Mouse (Mus musculus): Measurements from ENCODE around the gene Grm4.

The Grm4 gene

GRCm38 (mm10) chr17:27445364-27446075 is 75.7 kb downstream of the Grm4 start:
- no peak for DNase-seq (ENCODE audit: low read depth, low spot score)

- no peak for DNase-seq (ENCODE audit: low read depth, low spot score)
Measured at GRCm38 (mm10) chr17:27442538-27443113, 78.6 kb downstream of the Grm4 start.

GRCm38 (mm10) chr17:27441778-27442177 is 79.4 kb downstream of the Grm4 start:
- DNase-seq (ENCODE audit: low read depth, low spot score) = no peak

GRCm38 (mm10) chr17:27435799-27436198 is 85.4 kb downstream of the Grm4 start:
- DNase-seq (ENCODE audit: low read depth, low spot score) = no peak

- no peak for DNase-seq (ENCODE audit: low read depth, low spot score)
Measured at GRCm38 (mm10) chr17:27435225-27435624, 86.0 kb downstream of the Grm4 start.

- DNase-seq (ENCODE audit: low read depth, low spot score) = no peak
Measured at GRCm38 (mm10) chr17:27434066-27434465, 87.1 kb downstream of the Grm4 start.

DNA sequence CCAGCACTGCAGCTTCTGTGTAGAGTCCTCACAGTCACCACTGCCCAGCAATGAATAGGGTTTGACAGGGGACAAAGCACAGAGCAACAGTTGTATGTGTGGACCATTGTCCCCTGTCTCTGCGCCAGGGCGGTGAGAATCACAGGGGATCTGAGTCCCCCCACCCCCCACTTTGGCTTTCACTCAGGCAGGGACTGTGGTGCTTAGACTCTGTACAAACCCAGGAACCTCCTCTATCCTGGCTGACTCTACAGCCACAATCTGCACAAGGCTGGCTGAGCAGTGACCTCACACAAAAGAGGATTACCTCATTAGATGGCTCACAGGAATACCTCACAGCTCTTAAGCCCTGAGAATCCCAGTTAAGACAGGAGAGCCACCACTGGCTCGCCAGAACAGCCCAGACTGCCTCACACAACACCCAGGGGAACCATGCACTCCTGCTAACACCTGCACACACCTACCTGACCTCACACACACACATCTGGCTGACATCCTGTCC is 88.0 kb downstream of the Grm4 start:
- no peak for DNase-seq (ENCODE audit: low read depth, low spot score)

GRCm38 (mm10) chr17:27432145-27432650 is 89.0 kb downstream of the Grm4 start:
- no peak for DNase-seq (ENCODE audit: low read depth, low spot score)

DNA sequence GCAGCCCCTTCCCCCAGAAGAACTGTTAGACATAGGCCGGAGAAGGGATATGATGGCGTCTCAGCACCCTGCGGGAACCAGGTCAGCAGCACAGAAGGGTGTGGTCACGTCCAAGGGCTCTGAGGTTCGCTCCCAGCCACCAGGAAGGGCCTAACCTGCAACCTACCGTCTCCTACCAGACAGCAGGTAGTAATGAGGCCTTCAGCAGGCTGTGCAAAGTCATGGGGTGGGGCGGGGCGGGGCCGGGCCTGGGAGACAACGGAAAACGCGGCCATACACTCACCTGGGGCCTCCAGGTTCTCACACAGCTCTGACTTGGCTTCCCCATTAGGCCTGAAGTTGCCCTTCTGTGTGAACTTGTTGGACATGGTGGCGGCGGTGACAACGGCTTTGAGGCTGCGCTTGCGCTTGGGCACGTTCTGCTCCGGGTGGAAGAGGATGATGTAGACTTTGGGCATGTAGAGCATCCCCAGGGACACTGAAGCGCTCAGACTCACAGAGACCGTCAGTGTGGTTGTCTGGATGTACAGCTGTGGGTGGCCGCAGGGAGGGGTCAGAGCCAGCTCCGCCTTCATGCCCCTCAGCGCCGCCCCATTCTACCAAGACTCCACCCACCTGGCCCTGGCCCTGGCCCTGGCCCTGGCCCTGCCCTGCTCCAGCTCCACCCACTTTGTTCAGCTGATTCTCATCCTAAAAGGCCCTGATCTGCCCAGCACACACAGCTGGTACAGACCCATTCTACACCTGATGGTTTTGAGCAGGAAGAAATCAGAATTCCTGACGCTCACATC is 90.0 kb downstream of the Grm4 start:
- no peak for DNase-seq (ENCODE audit: low read depth, low spot score)

- DNase-seq (ENCODE audit: low read depth, low spot score) = no peak
Measured at GRCm38 (mm10) chr17:27429757-27430156, 91.4 kb downstream of the Grm4 start.

DNA sequence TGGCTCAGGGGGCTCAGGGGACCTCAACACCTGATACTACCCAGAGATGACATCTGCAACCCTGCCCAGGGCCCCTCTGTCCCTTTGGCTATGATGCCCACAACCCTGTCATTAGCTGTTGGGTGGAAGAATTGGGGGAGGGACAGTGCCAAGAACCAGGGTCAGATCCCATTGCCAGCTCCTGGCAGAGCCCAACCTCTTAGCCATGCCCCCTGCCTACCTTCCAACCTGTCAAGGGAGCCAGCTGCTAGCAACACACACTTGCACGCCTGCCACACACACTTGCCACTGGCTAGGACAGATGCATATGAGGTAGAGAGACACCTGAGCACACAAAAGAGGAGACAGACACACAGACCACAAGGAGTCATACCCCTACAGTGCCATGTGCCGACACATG is 96.2 kb downstream of the Grm4 start:
- no peak for DNase-seq (ENCODE audit: low read depth, low spot score)

DNA sequence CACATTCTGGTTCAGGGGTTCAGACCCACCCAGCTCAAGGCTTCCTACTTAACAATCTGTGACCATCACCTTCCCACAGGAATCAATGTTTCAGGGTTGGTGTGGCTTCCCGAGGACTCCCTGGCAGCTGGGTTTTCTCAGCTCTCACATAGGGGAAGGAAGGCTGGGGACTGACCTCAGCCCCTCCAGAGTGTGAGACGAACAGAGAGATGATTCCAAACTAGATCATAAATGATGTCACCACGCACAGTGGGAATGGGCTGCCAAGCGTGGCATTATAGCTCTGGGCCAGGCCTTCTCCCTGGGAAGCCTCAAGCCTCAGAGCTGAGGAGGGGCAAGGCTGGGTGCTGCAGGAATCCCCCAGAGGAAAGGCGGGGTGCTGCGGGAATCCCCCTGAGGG is 96.8 kb downstream of the Grm4 start:
- DNase-seq (ENCODE audit: low read depth, low spot score) = no peak

DNA sequence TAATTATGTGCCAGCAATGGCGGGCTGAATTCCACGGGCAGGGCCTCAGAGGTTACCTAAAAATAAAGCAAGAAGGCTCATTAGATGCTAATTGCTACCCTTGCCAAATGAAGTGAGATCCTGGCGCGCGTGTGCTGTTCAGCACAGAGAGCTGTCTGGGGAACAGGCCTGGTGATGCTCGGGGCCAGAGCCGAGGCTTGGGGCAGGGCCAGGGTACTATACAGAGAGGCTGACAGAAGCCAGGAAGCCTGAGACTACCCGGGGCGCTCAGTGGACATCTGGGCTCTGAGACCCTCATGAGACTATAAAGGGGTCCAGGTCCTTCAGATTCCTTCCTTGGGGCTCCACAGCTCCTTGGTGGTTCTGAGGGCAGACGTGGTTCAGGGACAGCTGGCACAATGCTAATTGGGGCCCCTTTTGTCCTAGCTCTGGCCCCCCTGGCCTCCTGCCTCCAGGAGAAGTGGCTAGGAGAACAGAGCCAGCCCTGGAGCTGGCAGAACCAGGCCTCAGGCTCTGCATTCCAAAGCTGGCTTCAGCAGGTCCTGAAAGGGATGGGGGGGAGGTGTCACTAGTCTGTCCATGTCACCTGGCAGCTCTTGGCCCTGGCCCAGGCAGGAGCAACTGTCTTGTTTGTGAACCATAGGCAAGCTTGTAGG is 98.3 kb downstream of the Grm4 start:
- no peak for DNase-seq (ENCODE audit: low read depth, low spot score)

- DNase-seq (ENCODE audit: low read depth, low spot score) = no peak
Measured at GRCm38 (mm10) chr17:27422371-27422725, 98.9 kb downstream of the Grm4 start.

DNA sequence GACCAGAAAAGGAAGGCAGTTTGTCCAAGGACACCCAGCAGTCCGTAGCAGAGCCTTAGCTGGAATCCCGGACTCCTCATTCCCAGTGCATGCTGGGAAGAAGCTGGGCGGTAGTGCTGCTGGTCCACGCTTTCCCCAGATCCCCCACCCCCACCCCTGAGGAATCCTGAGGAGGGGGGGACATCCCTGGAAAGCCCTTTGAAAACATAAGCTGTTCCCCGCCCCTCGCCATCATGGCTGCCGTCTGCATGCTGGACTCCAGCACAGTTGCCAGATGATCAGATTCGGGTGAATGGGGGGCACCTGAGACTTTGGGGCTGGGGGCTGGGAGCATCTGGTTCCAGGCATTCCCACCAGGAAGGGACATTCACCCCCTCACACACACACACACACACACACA is 99.4 kb downstream of the Grm4 start:
- DNase-seq (ENCODE audit: low read depth, low spot score) = no peak

GRCm38 (mm10) chr17:27409006-27409405 is 112.2 kb downstream of the Grm4 start:
- DNase-seq (ENCODE audit: low read depth, low spot score) = no peak

DNA sequence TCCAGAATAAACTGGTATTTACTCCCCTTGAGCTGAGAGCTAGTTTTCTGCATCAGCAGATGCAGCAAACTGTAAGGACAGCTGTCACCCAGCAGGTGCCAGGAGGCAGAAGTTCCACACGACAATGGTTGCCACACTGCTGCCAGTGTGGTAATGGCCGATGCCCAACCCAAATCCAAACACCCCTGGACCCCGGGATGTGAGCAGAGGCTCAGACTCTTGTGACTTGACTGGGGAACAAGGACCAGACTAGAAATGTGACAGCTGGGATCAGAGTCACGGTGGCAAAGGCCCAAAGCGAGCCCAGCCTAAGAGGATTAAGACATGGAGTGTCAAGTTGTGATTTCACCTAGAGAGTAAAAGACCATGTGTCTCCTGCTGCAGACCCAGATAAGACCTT is 112.7 kb downstream of the Grm4 start:
- no peak for DNase-seq (ENCODE audit: low read depth, low spot score)

- DNase-seq (ENCODE audit: low read depth, low spot score) = no peak
Measured at GRCm38 (mm10) chr17:27406956-27407355, 114.2 kb downstream of the Grm4 start.

- peak; percentile 45 for DNase-seq (ENCODE audit: low read depth, low spot score)
Measured at GRCm38 (mm10) chr17:27405376-27406024, 115.7 kb downstream of the Grm4 start.

GRCm38 (mm10) chr17:27401200-27401599 is 120.0 kb downstream of the Grm4 start:
- no peak for DNase-seq (ENCODE audit: low read depth, low spot score)

DNA sequence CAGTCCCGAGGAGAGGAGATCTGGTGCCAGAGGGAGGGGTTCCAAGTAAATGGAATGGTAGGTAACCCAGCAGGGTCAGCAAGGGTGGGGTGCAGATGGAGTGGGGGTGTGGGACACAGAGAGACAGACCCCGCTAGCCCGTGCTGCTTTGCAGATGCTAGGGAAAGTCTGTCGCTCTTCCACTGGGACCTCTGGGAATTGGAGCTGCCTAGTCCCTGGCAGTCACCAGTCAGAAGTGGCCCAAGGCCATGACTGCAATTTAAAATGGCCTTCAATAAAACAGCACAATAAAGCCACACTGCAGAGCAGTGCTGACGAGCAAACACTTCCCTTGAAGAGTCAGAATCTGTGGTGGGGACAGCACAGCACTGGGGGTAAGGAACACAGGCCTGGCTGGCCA is 127.3 kb downstream of the Grm4 start:
- DNase-seq (ENCODE audit: low read depth, low spot score) = no peak

Data from CD4-positive helper T cell, adult 2 months (primary cell).